11 mouse cellular contexts compared by ENCODE assay signal in genomic region chr17:8433978-8434960, GRCm38 (mm10). TPM values are rescaled to one million over a fixed set of nuclear protein-coding genes. Genes with fewer than 3 reads are reported as not detected.
DNase-seq lines count a peak whose midpoint lies in the region; ATAC-seq and TF ChIP-seq lines count a peak whose summit lies in the region.
"Had no signal": no experiment of that assay in that cellular context is flagged by ENCODE, and none has a peak within 500 bp of the region (broad histone marks: within the 10 kb centered on the region; RNA-seq: fewer than 3 reads in every experiment).

TSS of gene T (plus strand) at chr17:8434423.

- H3K9ac ChIP-seq in lung, embryonic 15.5 days, result no peak within 1 kb of the TSS
- H3K9ac ChIP-seq in limb, embryonic 14.5 days (ENCODE audit: low read depth, low read length, severe bottlenecking), result no peak within 1 kb of the TSS
- no peak within 1 kb of the TSS for H3K9ac ChIP-seq in stomach, postnatal 0 days (ENCODE audit: low read length)

- TF ChIP-seq CTCF in stomach, postnatal 0 days (IDR thresholded peaks at IDR 0.05; ENCODE audit: low read depth), result no peak

- H3K9me3 ChIP-seq in lung, embryonic 15.5 days, result no peaks in the 10 kb centered on the region
- H3K9me3 ChIP-seq in limb, embryonic 14.5 days (ENCODE audit: control insufficient read depth, low read length), result no peaks in the 10 kb centered on the region
- no peaks in the 10 kb centered on the region for H3K9me3 ChIP-seq in stomach, postnatal 0 days (ENCODE audit: control insufficient read depth, low read length)

- TF ChIP-seq EP300 in stomach, postnatal 0 days (optimal IDR thresholded peaks at IDR 0.05), result no peak

- DNase-seq in embryo, embryonic 9.5 days (ENCODE audit: extremely low spot score), result peak; percentile 41
- DNase-seq in embryo, embryonic 11 days, result no peak
- no peak for DNase-seq in lung, postnatal 14 days
- DNase-seq in limb, embryonic 14.5 days (ENCODE audit: low spot score), result no peak
- no peak for DNase-seq in stomach, postnatal 0 days (ENCODE audit: low spot score)
- no peak for DNase-seq in layer of hippocampus, postnatal 36 days
- no peak for DNase-seq in MN1 (ENCODE audit: low spot score)
- DNase-seq: cerebellum, adult 9-10 months had no signal

- H3K36me3 ChIP-seq in lung, embryonic 15.5 days, result no peaks in the 10 kb centered on the region
- no peaks in the 10 kb centered on the region for H3K36me3 ChIP-seq in limb, embryonic 14.5 days (ENCODE audit: control insufficient read depth, insufficient read depth, low read length)
- H3K36me3 ChIP-seq in stomach, postnatal 0 days (ENCODE audit: control insufficient read depth, insufficient read depth, low read length), result no peaks in the 10 kb centered on the region

- peaks cover 15% of the 10 kb centered on the region for H3K4me1 ChIP-seq in lung, embryonic 15.5 days
- H3K4me1 ChIP-seq in limb, embryonic 14.5 days (ENCODE audit: control insufficient read depth, insufficient read depth, low read length), result peaks cover 19% of the 10 kb centered on the region
- H3K4me1 ChIP-seq in stomach, postnatal 0 days (replicated peaks; ENCODE audit: control insufficient read depth, insufficient read depth), result no peaks in the 10 kb centered on the region

- peak within 1 kb of the TSS; percentile 27 for H3K4me3 ChIP-seq in lung, embryonic 15.5 days
- peak within 1 kb of the TSS; percentile 27 for H3K4me3 ChIP-seq in limb, embryonic 14.5 days (replicated peaks; ENCODE audit: low read length)
- H3K4me3 ChIP-seq in stomach, postnatal 0 days (ENCODE audit: low read depth, low read length), result 0 out of 2 replicates have a peak within 1 kb of the TSS, but pooled peaks have one; percentile 12

- H3K4me2 ChIP-seq in lung, embryonic 15.5 days, result peak within 1 kb of the TSS; percentile 53
- H3K4me2 ChIP-seq in limb, embryonic 14.5 days (replicated peaks; ENCODE audit: low read depth, low read length, severe bottlenecking), result peak within 1 kb of the TSS; percentile 49
- H3K4me2 ChIP-seq in stomach, postnatal 0 days (replicated peaks; ENCODE audit: low read depth), result peak within 1 kb of the TSS; percentile 27; the same call in 1 of the 2 replicates

- no peak for ATAC-seq in lung, embryonic 15.5 days (ENCODE audit: borderline replicate concordance, extremely low read depth, low FRiP score, low TSS enrichment)
- ATAC-seq in limb, embryonic 14.5 days (ENCODE audit: low FRiP score, low read depth), result no peak
- ATAC-seq in stomach, postnatal 0 days (ENCODE audit: low FRiP score, low TSS enrichment), result no peak

- peaks cover 90% of the 10 kb centered on the region for H3K27me3 ChIP-seq in lung, embryonic 15.5 days
- H3K27me3 ChIP-seq in limb, embryonic 14.5 days (ENCODE audit: control insufficient read depth, insufficient read depth, low read length), result peaks cover 95% of the 10 kb centered on the region
- peaks cover 24% of the 10 kb centered on the region for H3K27me3 ChIP-seq in stomach, postnatal 0 days (ENCODE audit: control insufficient read depth, insufficient read depth, low read length)

- no peak within 1 kb of the TSS for H3K27ac ChIP-seq in lung, embryonic 15.5 days
- H3K27ac ChIP-seq in limb, embryonic 14.5 days (replicated peaks; ENCODE audit: low read depth, low read length), result no peak within 1 kb of the TSS
- H3K27ac ChIP-seq in stomach, postnatal 0 days (replicated peaks), result no peak within 1 kb of the TSS

- 1% methylated on average over 62 of the region's 65 CpGs for WGBS in lung, embryonic 15.5 days
- 1% methylated on average over 50 of the region's 65 CpGs for WGBS in limb, embryonic 14.5 days
- WGBS in stomach, postnatal 0 days, result under 1% methylated on average over 62 of the region's 65 CpGs

- TF ChIP-seq POLR2A in limb, embryonic 14.5 days (IDR thresholded peaks at IDR 0.05; ENCODE audit: borderline replicate concordance, extremely low read depth, insufficient read depth, insufficient read length), result no peak

RNA-seq across cellular contexts. Expression of gene T, which starts in this region (rescaled TPM):
- 0.21 and 0.24 TPM in 2 replicates for polyA plus RNA-seq in lung, embryonic 15.5 days (2015; fragmentation: Nextera tagmentation; extraction: Ambion mirVana)
- 3.6 and 4.7 TPM in 2 replicates for polyA plus RNA-seq in limb, embryonic 14.5 days (2012; rRNA removed)
- 0.56 and 0.72 TPM in 2 replicates for polyA plus RNA-seq in limb, embryonic 14.5 days (2014; fragmentation: Nextera tagmentation; extraction: Ambion mirVana)
- not detected in 2 replicates for polyA plus RNA-seq in stomach, postnatal 0 days (2015; fragmentation: Nextera tagmentation; extraction: Ambion mirVana)
- not detected for total RNA-seq in layer of hippocampus, postnatal 36 days (2021)
- total RNA-seq: left cerebral cortex, postnatal 25 days had no signal
- polyA plus RNA-seq: gonadal fat pad, adult 2 months had no signal
